Mouse (Mus musculus): Measurements from ENCODE around the gene Zp1.
A peak's percentile ranks its signal among the peaks of the same experiment; 100 is the strongest.

Zp1 gene

GRCm38 (mm10) chr19:10920532-10920931, at the start of gene Zp1:
TSS of gene Zp1 (minus strand) at chr19:10920632.
- no peak for DNase-seq

- no peak for DNase-seq
These were observed 48.1 kb upstream of the Zp1 start for GRCm38 (mm10) chr19:10968578-10968977.

- no peak for DNase-seq
These were observed 45.3 kb upstream of the Zp1 start for GRCm38 (mm10) chr19:10965721-10966120.

- no peak for DNase-seq
These were observed 39.5 kb upstream of the Zp1 start for GRCm38 (mm10) chr19:10959978-10960346.

DNA sequence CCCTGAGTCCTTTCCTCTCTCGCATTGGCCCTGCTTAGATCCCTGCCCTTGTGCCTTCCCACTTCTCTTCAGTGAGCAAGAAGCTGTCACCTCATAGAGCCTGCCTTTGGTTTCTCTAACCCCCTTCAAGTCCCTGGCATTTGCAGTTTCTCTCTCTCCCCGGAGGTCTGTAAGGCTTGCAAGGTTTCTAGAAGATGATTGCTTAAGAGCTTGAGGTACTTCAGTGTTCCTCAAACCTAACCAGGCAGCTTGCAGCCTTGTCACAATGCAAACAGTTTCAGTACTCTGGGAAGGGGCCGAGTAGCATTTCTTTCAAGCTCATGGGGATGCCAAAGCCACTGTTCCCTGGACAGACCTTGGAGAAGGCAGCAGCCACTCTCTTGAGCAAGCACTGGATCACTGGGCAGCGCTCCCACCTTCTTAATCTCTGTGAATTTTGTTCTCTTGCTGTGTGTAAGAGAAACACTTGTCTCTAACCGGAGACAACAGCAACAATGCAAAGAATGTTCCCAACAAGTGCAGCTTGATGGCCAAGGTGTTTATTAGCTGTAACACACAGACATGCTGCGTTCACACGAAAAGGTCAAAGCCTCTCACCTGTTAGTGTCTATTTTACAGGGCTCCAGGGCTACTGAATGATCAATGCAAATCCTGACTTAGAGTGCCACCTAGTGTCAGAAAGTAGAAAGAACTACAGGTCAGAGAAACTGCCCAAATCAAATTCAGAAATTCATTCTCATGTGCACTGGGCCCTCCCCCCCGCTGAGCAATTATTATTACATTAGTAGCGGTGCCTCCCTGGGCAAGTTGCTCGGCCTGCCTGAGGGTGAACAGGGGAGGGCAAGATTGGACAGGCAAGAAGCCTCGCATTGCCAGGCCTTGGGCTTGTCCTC, 38.9 kb upstream of the Zp1 start:
- DNase-seq, result peak; percentile 60 to 64

- DNase-seq, result peak; percentile 40 to 81
These were observed 31.8 kb upstream of the Zp1 start for GRCm38 (mm10) chr19:10952021-10952939.

GRCm38 (mm10) chr19:10949558-10949957, 29.1 kb upstream of the Zp1 start:
- DNase-seq, result no peak

DNA sequence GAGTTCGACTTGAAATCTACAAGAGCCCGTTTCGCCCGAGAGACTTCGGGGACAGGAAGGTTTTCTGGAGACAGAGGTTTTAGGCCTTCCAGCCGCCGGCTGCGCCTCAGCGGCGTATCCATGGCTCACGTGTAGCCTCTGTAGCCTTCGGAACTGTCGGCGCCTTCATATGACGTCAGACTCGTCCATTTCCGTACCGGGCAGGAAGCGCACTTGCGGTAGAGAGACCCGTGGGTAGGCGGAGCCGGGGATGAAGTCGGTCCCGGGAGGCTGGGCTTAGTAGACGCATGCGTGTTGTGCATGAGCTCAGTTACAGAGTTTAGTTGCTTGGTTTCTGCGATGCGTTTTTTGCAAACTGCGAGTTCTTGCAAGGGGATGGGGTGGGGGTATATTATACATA, 28.7 kb upstream of the Zp1 start, which contains the start of gene Ccdc86:
Ccdc86 (minus strand) TSS at position 155 of the 400 bp plus-strand sequence.
- DNase-seq, result peak; percentile 96 to 97

DNA sequence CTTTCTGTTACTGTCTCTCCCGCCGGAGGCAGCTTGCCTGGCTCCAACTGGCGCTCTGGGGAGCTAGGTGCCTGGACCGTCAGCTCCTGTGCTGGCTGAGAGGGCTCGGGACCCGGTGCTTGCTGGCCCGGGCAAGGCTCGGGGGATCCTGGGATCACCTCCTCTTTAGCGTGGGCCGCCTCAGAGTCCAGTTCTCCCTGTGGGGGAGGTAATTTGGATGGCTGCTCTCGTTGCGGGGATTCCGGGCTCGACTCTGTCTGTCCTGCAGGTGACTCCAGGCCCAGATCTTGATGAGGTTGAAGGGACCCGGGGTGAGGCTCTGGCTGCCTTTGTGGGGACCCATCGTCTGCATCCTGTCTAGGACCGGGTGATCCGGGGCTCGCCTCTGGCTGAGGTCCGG, 28.0 kb upstream of the Zp1 start:
- DNase-seq, result no peak

DNA sequence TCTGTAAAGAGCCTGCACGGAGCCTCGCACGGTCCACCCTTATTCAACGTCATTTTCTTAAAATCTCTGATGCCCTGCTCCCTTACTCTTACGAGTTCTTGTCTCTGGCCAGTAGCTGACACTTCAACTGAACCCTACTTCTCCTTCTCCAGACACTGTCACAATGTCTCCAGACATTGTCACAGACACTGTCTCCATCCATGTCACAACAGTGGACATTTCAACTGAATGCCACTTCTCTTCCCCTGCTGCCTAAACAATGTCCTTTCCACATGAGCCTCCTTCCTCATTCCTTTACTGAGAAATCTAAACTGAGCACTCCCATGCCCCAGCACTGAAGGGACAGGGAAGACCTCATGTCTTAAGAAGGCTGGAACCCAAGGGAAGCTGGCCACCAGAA, 26.8 kb upstream of the Zp1 start:
- no peak for DNase-seq

- DNase-seq, result no peak
These were observed 26.1 kb upstream of the Zp1 start for GRCm38 (mm10) chr19:10946506-10946905.

DNA sequence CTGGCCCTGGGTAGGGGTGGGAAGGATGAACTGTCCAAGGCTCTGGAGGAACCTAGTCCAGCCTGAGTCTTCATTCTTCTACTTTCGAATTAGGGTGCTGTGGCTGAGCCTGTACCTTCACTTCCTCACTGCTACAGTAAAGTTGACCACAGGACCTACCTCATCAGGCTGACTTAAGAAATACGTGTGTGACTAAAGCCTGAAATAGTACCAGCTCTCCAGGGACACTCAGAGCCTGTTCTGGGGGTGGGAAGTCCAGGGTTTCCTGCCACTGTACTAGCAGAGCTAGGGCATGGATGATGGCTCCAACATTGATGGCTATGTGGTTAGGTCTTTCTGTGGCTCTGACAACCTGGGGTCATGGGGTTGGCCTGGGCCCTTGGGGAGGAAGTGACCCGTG, 23.5 kb upstream of the Zp1 start:
- no peak for DNase-seq

DNA sequence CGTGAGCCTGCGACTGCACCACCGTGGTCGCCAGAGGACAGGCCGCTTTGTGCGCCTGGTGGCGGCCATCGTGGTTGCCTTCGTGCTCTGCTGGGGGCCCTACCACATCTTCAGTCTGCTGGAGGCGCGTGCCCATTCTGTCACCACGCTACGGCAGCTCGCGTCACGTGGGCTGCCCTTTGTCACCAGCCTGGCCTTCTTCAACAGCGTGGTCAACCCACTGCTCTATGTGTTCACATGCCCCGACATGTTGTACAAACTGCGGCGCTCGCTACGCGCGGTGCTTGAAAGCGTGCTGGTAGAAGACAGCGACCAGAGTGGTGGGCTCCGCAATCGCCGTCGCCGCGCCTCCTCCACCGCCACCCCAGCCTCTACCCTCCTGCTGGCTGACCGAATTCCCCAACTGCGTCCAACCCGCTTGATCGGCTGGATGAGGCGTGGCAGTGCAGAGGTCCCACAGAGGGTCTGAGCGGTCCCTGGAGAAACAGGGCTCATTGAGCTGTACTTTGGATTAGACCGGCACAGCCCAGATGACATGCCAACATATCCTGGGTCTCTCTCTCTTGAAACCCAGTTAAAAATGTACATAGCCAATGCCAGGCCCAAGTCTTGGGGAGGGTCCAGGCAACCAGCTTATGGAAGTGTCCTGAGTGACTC, 20.5 kb upstream of the Zp1 start:
- peak in 1 of 2 experiments; percentile 36 for DNase-seq

DNA sequence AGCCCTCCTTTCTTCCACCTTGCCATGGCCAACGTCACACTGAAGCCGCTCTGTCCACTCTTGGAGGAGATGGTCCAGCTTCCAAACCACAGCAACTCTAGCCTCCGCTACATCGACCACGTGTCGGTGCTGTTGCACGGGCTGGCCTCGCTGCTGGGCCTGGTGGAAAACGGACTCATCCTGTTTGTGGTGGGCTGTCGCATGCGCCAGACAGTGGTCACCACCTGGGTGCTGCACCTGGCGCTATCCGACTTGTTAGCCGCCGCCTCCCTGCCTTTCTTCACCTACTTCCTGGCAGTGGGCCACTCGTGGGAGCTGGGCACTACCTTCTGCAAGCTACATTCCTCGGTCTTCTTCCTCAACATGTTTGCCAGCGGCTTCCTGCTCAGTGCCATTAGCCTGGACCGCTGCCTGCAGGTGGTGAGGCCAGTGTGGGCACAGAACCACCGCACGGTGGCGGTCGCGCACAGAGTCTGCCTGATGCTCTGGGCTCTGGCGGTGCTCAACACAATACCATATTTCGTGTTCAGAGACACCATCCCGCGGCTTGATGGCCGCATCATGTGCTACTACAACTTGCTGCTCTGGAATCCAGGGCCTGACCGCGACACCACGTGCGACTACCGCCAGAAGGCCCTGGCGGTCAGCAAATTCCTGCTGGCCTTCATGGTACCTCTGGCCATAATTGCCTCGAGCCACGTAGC, 19.8 kb upstream of the Zp1 start:
- DNase-seq, result peak; percentile 77 to 82

DNA sequence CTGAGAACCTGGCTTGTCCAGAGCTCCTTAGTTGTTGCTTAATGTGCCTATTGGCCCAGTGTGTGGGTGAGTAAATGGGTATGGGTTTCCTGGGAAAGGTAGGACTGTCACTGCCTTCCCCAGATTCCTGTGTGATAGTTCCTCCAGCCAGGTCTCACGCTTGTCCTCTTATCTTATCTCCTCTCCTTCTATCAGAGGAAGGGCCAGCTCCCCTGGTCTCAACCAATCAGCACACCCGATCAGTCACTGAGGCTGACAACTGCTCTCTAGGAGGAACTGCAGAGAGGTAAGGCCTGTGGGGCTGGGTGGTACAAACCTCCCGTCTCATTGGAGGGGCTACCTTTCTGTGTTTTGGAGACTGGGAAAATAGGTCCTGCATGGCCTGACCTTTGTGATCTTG, 18.3 kb upstream of the Zp1 start:
- DNase-seq, result no peak

GRCm38 (mm10) chr19:10937110-10937563, 16.7 kb upstream of the Zp1 start, which contains the start of gene Ptgdr2:
TSS of gene Ptgdr2 (plus strand) at chr19:10937160.
- peak in 1 of 2 experiments; percentile 42 for DNase-seq

- no peak for DNase-seq
These were observed 15.6 kb upstream of the Zp1 start for GRCm38 (mm10) chr19:10936077-10936476.

- no peak for DNase-seq
These were observed 14.6 kb upstream of the Zp1 start for GRCm38 (mm10) chr19:10935029-10935428.

GRCm38 (mm10) chr19:10930641-10931040, 10.2 kb upstream of the Zp1 start:
- DNase-seq, result no peak

GRCm38 (mm10) chr19:10926666-10927065, 6.2 kb upstream of the Zp1 start:
- DNase-seq, result no peak

GRCm38 (mm10) chr19:10926123-10926621, 5.7 kb upstream of the Zp1 start:
- DNase-seq, result no peak

- DNase-seq, result no peak
These were observed 3.8 kb upstream of the Zp1 start for GRCm38 (mm10) chr19:10924220-10924619.

Data from lung, postnatal 4 days (tissue).